Mouse (Mus musculus) limb, embryonic 10.5 days (tissue): ENCODE results near the gene Mapk12. TPM values are rescaled to one million over a fixed set of nuclear protein-coding genes. Genes with fewer than 3 reads are reported as not detected.

ENCODE experiments used
- DNase-seq: peaks from one replicate; pipeline ENCODE4 v3.0.0-alpha.2; 2017; ENCODE audit warnings: low spot score
- H3K27ac ChIP-seq: fragments of 300-500 bp; sonication (generic); 2 replicates; pipeline ENCODE4 v1.5.1; 2016; ENCODE audit warnings: mild to moderate bottlenecking
- H3K27me3 ChIP-seq: fragments of 300-500 bp; sonication (generic); 2 replicates; pipeline ENCODE4 v1.6.1; 2016; ENCODE audit warnings: low read depth, mild to moderate bottlenecking; ENCODE audit not compliant: poor library complexity, severe bottlenecking
- H3K36me3 ChIP-seq: fragments of 300-500 bp; sonication (generic); 2 replicates; pipeline ENCODE4 v1.6.1; 2016; ENCODE audit warnings: mild to moderate bottlenecking, moderate library complexity
- H3K4me1 ChIP-seq: fragments of 300-500 bp; sonication (generic); 2 replicates; pipeline ENCODE4 v1.6.1; 2016
- H3K4me3 ChIP-seq: fragments of 300-500 bp; sonication (generic); 2 replicates; pipeline ENCODE4 v1.5.1; 2016; ENCODE audit warnings: mild to moderate bottlenecking, moderate library complexity
- H3K9me3 ChIP-seq: fragments of 300-500 bp; sonication (generic); replicated peaks from 2 replicates; pipeline ENCODE4 v1.6.1; 2016; ENCODE audit warnings: mild to moderate bottlenecking
- WGBS: fragments of 180-500 bp; shearing (Covaris S2); methylation state at CpG from one replicate; pipeline ENCODE4 v1.1.7; 2016; 5-methylcytosine and 5-hydroxymethylcytosine counted together
- polyA plus RNA-seq: library from polyadenylated mRNA; unstranded; fragments of >200 nt; fragmentation: Nextera tagmentation; extraction: Ambion mirVana; gene quantifications from 2 replicates; pipeline ENCODE4 v1.2.1, GENCODE M21; 2016

Mapk12 gene
- polyA plus RNA-seq, 1 experiment from 2014 or later, result 21.5 TPM

DNA sequence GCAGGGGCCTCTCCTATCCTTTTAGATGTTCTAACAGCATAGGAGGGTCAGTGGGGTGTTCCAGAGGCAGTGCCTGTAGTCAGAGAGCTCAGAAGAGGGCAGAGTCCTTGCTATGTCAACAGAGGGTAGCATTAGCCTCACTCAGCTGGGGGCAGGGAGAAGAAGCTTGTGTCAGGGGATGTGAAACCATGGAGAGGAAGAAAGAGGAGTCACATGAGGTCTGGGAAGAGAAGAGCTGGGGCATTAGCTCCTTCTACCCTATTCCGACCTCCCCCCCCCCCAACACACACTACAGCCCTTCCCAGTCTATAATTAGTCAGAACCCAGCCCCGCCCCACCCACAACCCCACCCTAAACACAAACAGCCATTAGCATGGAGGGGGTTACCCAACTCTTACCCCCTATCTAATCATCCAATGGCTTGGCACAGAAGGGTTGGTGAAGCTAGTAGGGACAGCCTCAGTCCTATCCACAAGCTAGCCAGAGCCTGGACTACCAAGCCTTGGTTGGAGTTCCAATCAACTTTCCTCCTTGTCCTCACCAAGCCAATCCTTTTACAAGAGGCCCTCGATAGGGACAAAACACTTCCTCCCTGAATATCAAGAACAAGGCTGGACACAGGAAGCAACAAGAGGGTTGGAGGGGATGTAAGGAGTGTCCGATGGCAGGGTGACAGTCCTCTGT, 37.2 kb upstream of the Mapk12 start:
- no peak for DNase-seq
- Histone ChIP-seq H3K36me3 (peaks cover 10% of the 10 kb centered on the region; the same call in 1 of the 2 replicates), H3K4me1 (peaks cover 91% of the 10 kb centered on the region), H3K27me3 (no peaks in the 10 kb centered on the region), H3K9me3 (no peaks in the 10 kb centered on the region), H3K27ac (peak overlapping the region; percentile 98), H3K4me3 (peak overlapping the region; percentile 93)
- 82% methylated on average over 4 of the region's 4 CpGs for WGBS

DNA sequence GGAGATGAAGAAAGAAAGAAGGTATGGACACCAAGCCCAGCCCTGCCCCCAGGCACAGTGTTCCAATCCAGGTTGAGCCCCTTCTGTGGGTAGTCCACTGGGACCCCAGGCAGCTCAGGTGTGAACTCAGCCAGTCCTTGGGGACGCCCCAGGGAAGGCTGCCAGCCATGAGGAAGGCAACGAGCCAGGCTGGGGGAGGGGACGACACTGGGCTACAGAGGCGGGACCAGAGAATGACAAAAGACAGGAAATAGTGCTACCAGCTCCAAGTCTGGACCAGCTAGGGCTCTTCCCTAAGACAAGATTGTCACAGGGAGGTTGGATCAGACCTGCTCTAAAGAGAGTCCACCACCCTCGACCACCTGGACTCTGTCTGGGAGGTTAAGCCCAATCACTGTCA, 36.6 kb upstream of the Mapk12 start:
- Histone ChIP-seq H3K27me3 (no peaks in the 10 kb centered on the region), H3K27ac (peak overlapping the region; percentile 74), H3K9me3 (no peaks in the 10 kb centered on the region), H3K4me1 (peaks cover 91% of the 10 kb centered on the region), H3K36me3 (peaks cover 14% of the 10 kb centered on the region; the same call in 1 of the 2 replicates), H3K4me3 (0 out of 2 replicates have a peak overlapping the region, but pooled peaks have one; percentile 23)
- 21% methylated on average over 5 of the region's 5 CpGs for WGBS
- no peak for DNase-seq

DNA sequence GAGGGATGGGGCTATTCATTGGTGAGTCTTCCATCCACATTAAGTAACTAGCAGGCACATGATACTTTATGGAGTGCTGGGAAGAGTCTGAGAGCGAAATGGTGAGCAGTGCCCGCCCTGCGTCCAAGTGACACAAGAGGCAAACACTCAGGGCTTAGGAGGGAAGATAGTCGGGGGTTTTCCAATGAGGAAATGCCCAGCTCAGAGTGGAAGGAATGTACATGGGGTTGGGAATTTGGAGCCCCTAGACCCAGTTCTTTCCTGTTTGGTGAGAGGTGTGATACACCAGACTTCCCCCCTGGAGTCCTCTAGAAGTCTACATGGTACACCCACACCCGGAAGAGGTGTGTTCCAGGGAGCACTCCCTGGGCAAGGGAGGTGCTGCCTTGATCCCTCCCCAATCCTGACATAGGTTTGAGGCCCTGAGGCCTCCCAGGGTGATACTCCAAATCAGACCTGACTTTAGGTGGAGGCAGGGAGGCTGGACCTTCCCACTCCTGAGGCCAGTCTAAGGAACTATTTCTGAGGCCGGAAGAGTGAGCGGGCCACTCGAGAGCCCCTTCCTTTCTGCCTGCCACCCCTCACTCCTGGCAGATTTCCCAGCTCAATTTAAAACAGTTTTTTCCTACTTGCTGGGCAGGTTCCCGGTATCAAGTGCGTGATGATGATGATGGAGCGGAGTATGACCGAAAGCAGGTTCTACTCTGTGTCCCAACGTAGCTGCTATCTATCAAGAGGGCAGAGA, 35.1 kb upstream of the Mapk12 start:
- WGBS, result 87% methylated on average over 13 of the region's 13 CpGs
- DNase-seq, result no peak
- Histone ChIP-seq H3K27ac (no peak overlapping the region), H3K4me1 (peaks cover 92% of the 10 kb centered on the region), H3K27me3 (no peaks in the 10 kb centered on the region), H3K9me3 (no peaks in the 10 kb centered on the region), H3K36me3 (peaks cover 20% of the 10 kb centered on the region; the same call in 1 of the 2 replicates), H3K4me3 (no peak overlapping the region; the same call in 1 of the 2 replicates)

DNA sequence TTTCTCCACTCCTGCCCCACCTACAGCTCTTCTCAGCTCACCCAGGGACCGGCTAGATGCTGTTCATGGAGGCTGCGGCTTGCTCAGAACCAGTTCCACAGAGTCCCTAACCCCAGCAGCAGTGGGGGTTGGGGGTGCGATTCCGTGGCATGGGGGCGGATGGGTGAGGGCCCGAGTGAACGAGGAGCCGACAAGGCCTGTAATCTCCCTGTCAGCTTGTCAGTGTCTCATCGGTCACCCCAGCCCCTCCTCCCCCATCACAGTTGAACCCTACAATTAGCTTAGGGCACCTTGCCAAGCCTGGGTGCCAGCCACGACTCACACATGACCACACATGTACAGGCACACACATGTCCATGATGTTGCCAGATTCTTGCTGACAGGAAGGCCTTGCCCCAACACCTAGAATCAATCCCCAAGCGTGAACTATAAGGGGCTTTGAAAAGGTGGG, 34.4 kb upstream of the Mapk12 start:
- WGBS, result 55% methylated on average over 11 of the region's 11 CpGs

DNA sequence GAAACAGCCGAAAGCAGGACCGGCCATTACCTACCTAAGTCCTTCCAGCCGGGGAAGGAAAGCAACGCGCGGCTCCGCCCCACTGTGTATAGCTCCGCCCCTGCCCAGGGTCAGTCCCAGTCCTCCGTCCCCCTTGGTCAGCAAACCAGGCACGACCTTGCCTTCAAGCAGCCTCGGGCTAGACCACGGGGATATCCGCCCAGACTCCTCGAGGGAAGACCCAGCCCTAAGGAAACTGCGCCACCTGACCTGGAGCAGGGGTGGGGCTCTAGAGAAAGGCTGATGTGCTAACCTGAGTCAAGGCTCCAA, 33.4 kb upstream of the Mapk12 start:
- no peaks in the 10 kb centered on the region for H3K9me3 ChIP-seq
- peaks cover 99% of the 10 kb centered on the region for H3K4me1 ChIP-seq
- peak; percentile 77 for DNase-seq
- H3K27ac ChIP-seq, result peak overlapping the region; percentile 82
- WGBS, result under 1% methylated on average over 15 of the region's 15 CpGs
- H3K27me3 ChIP-seq, result no peaks in the 10 kb centered on the region
- peak overlapping the region; percentile 67 for H3K4me3 ChIP-seq
- peaks cover 37% of the 10 kb centered on the region for H3K36me3 ChIP-seq

More for the DNA sequence above, 34.4 kb upstream of the Mapk12 start:
- no peaks in the 10 kb centered on the region for H3K27me3 ChIP-seq
- no peak for DNase-seq
- H3K4me1 ChIP-seq, result peaks cover 99% of the 10 kb centered on the region
- peak overlapping the region; percentile 67; the same call in 1 of the 2 replicates for H3K4me3 ChIP-seq
- no peak overlapping the region for H3K27ac ChIP-seq
- H3K36me3 ChIP-seq, result peaks cover 26% of the 10 kb centered on the region
- no peaks in the 10 kb centered on the region for H3K9me3 ChIP-seq

DNA sequence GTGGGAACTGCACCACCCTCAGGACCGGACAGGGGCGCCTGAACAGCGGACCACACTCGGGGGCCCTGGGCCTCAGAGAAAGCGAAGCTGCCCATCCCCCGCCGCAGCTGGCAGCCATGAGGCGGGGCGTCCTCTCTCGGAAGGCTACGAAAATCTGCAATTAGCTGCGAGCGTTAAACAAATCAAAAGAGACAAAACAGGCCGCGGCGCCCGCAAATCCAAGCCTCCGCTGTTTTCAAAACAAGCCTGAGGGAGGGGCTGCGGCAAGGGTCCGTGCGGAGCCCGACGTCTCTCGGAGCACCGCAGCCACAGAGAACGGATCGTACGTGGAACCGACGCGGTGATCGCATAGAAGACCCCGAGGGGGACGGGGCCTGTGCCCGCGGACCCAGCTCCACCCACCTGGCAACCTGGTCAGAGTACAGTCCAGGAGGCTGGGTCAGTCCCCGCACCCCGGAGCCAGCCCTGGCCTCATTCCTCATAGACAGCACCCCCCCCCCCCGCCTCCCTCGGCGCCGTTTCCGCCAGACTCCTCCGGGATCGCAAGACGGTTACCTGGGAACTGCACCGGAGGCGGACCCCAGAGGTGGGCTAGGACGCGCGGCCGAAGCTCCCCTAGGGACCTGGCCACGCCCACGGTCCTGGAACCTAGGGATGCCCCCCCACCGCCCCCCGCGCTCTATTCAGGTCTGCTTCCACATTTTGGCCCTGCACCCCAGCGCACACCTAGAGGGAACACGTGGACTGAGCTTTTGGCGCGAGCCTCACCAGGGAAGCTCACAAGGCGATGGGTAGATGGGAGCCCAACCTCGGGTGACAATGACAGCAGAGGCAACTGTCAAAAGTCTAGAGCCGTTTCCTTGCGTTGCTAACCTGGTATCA, 32.8 kb upstream of the Mapk12 start:
- peak; percentile 73 for DNase-seq
- Histone ChIP-seq H3K36me3 (peaks cover 39% of the 10 kb centered on the region), H3K27ac (peak overlapping the region; percentile 82), H3K4me3 (peak overlapping the region; percentile 67), H3K4me1 (peaks cover 96% of the 10 kb centered on the region), H3K27me3 (no peaks in the 10 kb centered on the region), H3K9me3 (no peaks in the 10 kb centered on the region)
- WGBS, result under 1% methylated on average over 65 of the region's 65 CpGs

DNA sequence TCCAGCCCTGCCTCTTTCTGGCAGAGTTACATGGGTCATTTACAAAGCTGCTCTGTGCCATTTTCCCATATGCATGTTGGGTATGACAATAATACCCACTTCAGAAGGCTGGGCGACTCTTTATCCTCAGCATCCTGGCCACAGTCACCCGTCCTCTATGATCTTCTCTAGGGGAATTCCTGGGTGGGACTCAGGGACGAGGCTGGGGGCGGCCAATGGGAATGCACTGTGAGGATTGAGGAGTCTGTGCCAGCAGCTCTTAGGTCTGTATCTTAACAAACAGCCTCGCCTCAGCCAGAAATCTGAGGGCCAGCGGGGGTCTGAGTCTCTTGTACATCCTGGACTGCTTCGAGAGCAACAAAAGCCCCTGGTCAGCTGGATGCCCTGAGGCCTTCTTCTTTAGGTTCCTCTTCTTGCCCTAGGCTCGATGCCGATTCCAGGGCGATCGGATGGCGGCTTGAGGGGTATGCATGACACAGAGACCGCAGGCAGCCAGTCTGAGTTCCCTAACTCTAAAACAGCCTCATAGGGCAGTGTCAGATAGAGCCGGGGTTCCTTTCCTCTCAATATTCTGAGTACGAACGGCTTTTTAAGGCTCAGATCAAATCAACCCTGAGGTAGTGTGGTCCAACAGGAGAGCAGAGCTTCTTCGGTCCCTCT, 31.9 kb upstream of the Mapk12 start:
- no peaks in the 10 kb centered on the region for H3K9me3 ChIP-seq

DNA sequence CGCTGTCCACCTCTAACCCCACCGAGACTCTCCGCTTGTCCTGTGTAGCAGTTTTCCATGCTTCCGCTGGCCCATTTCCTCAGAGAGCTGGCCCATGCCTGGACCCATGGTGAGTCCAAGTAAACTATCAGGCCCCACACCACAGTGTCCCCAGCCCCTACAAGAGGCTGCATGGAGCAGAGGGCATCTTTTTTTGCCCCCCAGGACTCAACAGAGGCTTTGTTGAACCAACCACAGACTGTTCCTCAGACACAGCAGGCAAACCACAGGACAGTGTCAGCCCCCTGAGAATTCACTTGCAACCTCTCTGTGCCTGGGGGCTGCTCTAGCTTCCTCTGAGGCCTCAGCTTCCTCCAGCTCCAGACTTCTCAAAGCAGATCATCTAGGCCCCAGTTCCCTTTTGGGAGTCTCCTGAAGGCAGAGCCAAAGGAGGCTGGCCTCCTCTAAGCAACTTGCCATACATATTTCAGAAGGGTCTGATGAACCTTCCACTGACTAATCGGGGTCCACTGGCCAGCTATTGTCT, 31.1 kb upstream of the Mapk12 start:
- peaks cover 50% of the 10 kb centered on the region for H3K36me3 ChIP-seq
- WGBS, result 92% methylated on average over 5 of the region's 5 CpGs
- H3K27ac ChIP-seq, result 0 out of 2 replicates have a peak overlapping the region, but pooled peaks have one; percentile 82
- no peak for DNase-seq
- H3K27me3 ChIP-seq, result no peaks in the 10 kb centered on the region
- no peaks in the 10 kb centered on the region for H3K9me3 ChIP-seq
- H3K4me3 ChIP-seq, result no peak overlapping the region
- peaks cover 79% of the 10 kb centered on the region for H3K4me1 ChIP-seq

More for the DNA sequence above, 31.9 kb upstream of the Mapk12 start:
- Histone ChIP-seq H3K27me3 (no peaks in the 10 kb centered on the region), H3K4me3 (peak overlapping the region; percentile 67), H3K36me3 (peaks cover 42% of the 10 kb centered on the region), H3K27ac (peak overlapping the region; percentile 82), H3K4me1 (peaks cover 88% of the 10 kb centered on the region)
- DNase-seq, result no peak
- 46% methylated on average over 17 of the region's 17 CpGs for WGBS

DNA sequence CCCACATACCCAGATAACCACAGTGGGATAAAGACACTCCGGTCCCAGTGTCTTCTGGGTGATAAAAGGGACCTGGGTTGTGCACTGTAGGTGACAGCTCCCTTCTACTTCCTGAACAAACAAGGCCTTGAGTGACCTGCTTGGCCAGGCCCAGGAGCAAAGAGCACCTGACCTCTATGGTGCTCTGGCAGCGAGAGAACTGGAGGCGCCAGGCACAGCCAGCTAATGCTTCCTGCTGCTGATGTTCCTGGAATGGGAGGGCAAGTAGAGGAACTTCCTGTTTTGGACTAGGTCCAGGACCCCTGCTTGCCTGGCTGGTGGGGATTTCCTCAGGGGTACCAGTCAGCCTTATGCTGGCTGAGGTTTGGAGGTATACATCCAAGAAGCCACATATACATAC, 29.6 kb upstream of the Mapk12 start:
- peak overlapping the region; percentile 80 for H3K27ac ChIP-seq
- peaks cover 65% of the 10 kb centered on the region for H3K36me3 ChIP-seq
- DNase-seq, result no peak
- no peaks in the 10 kb centered on the region for H3K9me3 ChIP-seq
- H3K4me3 ChIP-seq, result peak overlapping the region; percentile 27; the same call in 1 of the 2 replicates
- WGBS, result 63% methylated on average over 3 of the region's 3 CpGs
- H3K4me1 ChIP-seq, result peaks cover 65% of the 10 kb centered on the region
- H3K27me3 ChIP-seq, result no peaks in the 10 kb centered on the region

DNA sequence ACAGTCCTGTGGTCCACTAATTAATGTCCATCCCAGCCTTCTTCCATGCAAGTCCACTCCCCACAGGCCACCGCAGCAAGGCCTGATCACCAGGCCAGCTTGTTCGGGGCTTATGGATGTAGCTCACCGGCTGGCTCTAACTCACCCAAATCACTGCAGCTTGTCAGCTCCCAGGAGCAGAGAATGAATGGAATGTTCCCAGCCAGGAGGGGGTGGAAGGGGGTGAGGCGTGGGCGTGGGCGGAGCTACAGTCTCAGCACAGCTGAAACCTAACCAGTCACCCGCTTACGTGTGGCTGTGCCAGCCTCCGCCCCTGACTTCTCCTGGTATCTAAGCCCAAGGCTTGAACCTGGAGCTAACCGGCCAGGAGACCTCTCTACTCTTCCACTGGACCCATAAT, 28.9 kb upstream of the Mapk12 start:
- Histone ChIP-seq H3K4me1 (peaks cover 58% of the 10 kb centered on the region), H3K9me3 (no peaks in the 10 kb centered on the region), H3K27me3 (no peaks in the 10 kb centered on the region), H3K27ac (peak overlapping the region; percentile 80), H3K36me3 (peaks cover 72% of the 10 kb centered on the region), H3K4me3 (peak overlapping the region; percentile 27)
- peak; percentile 82 for DNase-seq
- WGBS, result 9% methylated on average over 10 of the region's 10 CpGs

DNA sequence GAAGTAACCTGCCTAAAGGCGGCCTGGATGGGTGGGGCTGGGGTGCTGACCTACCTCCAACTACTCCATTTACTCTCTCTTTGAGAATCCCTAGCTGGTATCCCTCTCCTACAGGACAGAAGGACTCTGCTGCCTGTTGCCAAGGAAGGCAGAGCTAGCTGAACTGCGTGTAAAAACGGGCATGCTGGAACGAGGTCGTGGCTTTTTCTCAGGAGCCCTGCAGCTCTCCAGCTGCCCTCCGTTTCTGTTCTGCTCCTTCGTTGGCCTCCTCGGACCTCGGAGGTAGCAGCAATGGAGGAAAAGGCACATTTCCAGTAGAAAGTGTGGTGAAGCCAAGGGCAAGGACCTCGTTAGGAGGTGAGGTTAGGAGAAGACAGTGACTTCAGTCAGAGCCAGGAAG, 28.4 kb upstream of the Mapk12 start:
- peaks cover 77% of the 10 kb centered on the region for H3K36me3 ChIP-seq
- no peak for DNase-seq
- no peaks in the 10 kb centered on the region for H3K9me3 ChIP-seq
- peaks cover 53% of the 10 kb centered on the region for H3K4me1 ChIP-seq
- H3K27me3 ChIP-seq, result no peaks in the 10 kb centered on the region
- peak overlapping the region; percentile 80 for H3K27ac ChIP-seq
- WGBS, result 67% methylated on average over 10 of the region's 10 CpGs
- peak overlapping the region; percentile 27 for H3K4me3 ChIP-seq

DNA sequence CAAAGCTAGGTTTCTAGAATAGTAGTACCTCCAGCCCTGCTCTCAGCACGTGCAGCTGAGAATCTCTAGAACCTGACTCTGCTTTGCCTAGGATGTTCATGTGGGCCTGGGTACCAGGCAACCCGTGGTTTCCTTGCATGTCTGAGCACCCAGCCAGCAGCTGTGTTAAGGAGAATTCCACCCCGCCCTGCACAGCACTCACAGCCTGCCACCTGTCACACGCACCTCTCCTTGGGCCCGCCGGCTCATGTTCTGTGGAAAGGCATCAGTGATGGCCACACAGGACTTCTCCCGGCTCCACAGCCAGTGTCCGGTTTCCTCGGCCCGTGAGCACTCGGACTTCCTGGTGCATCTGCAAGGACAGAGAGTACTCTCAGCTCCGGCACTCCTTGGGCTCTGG, 25.0 kb upstream of the Mapk12 start:
- DNase-seq, result no peak
- Histone ChIP-seq H3K27me3 (no peaks in the 10 kb centered on the region), H3K9me3 (no peaks in the 10 kb centered on the region), H3K4me1 (peaks cover 19% of the 10 kb centered on the region), H3K36me3 (peaks cover 100% of the 10 kb centered on the region), H3K4me3 (no peak overlapping the region), H3K27ac (no peak overlapping the region)
- 94% methylated on average over 12 of the region's 12 CpGs for WGBS
